Mouse (Mus musculus): ENCODE measurements at regions not wholly inside any gene's neighbourhood (a gene's known extent, or its start where the extent isn't known, plus 50 kb on each side); places are given as distances from the start of the nearest gene placed in this dataset.

DNA sequence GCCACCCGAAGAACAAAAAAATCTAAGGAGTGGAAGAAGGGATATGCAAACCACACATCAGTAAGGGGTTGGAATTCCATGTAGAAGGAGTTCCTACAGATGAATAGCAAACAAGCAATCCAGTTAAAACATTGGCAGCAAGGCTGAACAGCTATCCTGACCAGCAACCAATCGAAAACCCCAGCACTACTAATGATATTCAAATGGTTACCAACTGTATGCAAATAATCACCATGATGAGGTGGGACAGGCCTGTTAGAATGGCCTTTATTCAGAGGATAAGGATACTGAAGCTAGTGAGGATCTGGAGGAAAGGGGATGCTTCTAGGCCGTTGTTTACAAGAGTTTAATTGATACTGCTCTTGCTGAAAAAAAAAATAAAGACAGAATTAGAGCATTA lies 166.0 kb upstream of the Grik3 start:
- TF ChIP-seq RAD21 (IDR thresholded peaks at IDR 0.05; ENCODE audit: low read depth, low read length): no peak
- TF ChIP-seq TCF12 (IDR thresholded peaks at IDR 0.05; ENCODE audit: low read depth, low read length): no peak
- TF ChIP-seq MAX (IDR thresholded peaks at IDR 0.05; ENCODE audit: low read length): no peak
- TF ChIP-seq BHLHE40 (IDR thresholded peaks at IDR 0.05; ENCODE audit: borderline replicate concordance, low read depth, low read length): no peak
- DNase-seq (ENCODE audit: low read depth, low spot score): no peak
- Histone ChIP-seq H3K36me3 (ENCODE audit: control insufficient read depth in 1 of 2, insufficient read depth in 2 of 2, low read length in 2 of 2) (no peaks in the 10 kb centered on the region), H3K79me2 (ENCODE audit: control insufficient read depth, insufficient read depth, low read length, poor library complexity) (no peaks in the 10 kb centered on the region), H3K27me3 (ENCODE audit: control insufficient read depth in 1 of 2, insufficient read depth in 2 of 2, low read length in 2 of 2) (no peaks in the 10 kb centered on the region), H3K4me1 (ENCODE audit: control insufficient read depth in 1 of 2, insufficient read depth in 2 of 2, low read length in 2 of 2) (no peaks in the 10 kb centered on the region), H3K9ac (ENCODE audit: control insufficient read depth, low read depth, low read length, poor library complexity, severe bottlenecking) (no peak overlapping the region), H3K27ac (ENCODE audit: control insufficient read depth, low read depth, low read length) (no peak overlapping the region), H3K9me3 (replicated peaks; ENCODE audit: insufficient read depth, low read length) (no peaks in the 10 kb centered on the region), H3K4me3 (ENCODE audit: control insufficient read depth in 1 of 2, insufficient read depth in 1 of 2, low read depth in 2 of 2, low read length in 2 of 2) (no peak overlapping the region)

DNA sequence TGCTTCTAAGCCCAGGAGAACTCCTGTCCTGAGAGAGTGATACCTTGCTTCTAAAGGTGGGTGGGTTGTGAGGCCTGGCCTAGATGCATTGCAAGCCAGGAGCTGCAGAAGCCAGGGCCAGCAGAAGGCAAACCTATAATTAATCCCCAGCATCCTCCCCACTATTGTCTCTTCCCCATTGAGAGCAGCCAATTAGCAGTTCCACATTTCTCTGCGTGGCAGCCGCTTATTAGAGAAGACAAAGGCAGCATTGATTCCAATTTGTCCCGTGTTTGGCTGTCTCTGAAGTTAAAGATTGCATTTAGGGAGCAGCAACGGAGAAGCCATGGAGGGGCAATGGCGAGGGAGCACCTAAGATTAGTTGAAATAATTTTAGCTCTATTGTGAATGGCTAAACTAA lies 171.2 kb upstream of the Grik3 start:
- Histone ChIP-seq H3K9ac (ENCODE audit: control insufficient read depth, low read depth, low read length, poor library complexity, severe bottlenecking) (no peak overlapping the region), H3K36me3 (ENCODE audit: control insufficient read depth in 1 of 2, insufficient read depth in 2 of 2, low read length in 2 of 2) (no peaks in the 10 kb centered on the region), H3K4me1 (ENCODE audit: control insufficient read depth in 1 of 2, insufficient read depth in 2 of 2, low read length in 2 of 2) (no peaks in the 10 kb centered on the region), H3K27ac (ENCODE audit: control insufficient read depth, low read depth, low read length) (no peak overlapping the region), H3K9me3 (replicated peaks; ENCODE audit: insufficient read depth, low read length) (no peaks in the 10 kb centered on the region), H3K4me3 (ENCODE audit: control insufficient read depth in 1 of 2, insufficient read depth in 1 of 2, low read depth in 2 of 2, low read length in 2 of 2) (no peak overlapping the region), H3K79me2 (ENCODE audit: control insufficient read depth, insufficient read depth, low read length, poor library complexity) (no peaks in the 10 kb centered on the region), H3K27me3 (ENCODE audit: control insufficient read depth in 1 of 2, insufficient read depth in 2 of 2, low read length in 2 of 2) (no peaks in the 10 kb centered on the region)
- TF ChIP-seq CTCF (IDR thresholded peaks at IDR 0.05 in 2 of 3, conservative IDR thresholded peaks at IDR 0.05 in 1 of 3; ENCODE audit: control insufficient read depth in 1 of 3, insufficient read depth in 1 of 3, low read depth in 2 of 3, low read length in 3 of 3, poor library complexity in 1 of 3, severe bottlenecking in 1 of 3): no peak
- no peak for TF ChIP-seq ZNF384 (IDR thresholded peaks at IDR 0.05; ENCODE audit: low read depth, low read length)
- no peak for TF ChIP-seq NELFE (IDR thresholded peaks at IDR 0.05; ENCODE audit: low read depth, low read length)
- no peak for TF ChIP-seq SMC3 (IDR thresholded peaks at IDR 0.05; ENCODE audit: low read depth, low read length)
- TF ChIP-seq EP300 (IDR thresholded peaks at IDR 0.05; ENCODE audit: low read depth in 1 of 2, low read length in 2 of 2): no peak
- no peak for TF ChIP-seq RAD21 (IDR thresholded peaks at IDR 0.05; ENCODE audit: low read depth, low read length)
- TF ChIP-seq JUND (IDR thresholded peaks at IDR 0.05; ENCODE audit: low read depth, low read length): no peak
- TF ChIP-seq E2F4 (IDR thresholded peaks at IDR 0.05; ENCODE audit: borderline replicate concordance, low read depth, low read length): no peak
- no peak for TF ChIP-seq POLR2A (IDR thresholded peaks at IDR 0.05; ENCODE audit: control insufficient read depth in 1 of 2, insufficient read depth in 1 of 2, low read depth in 1 of 2, low read length in 2 of 2, poor library complexity in 1 of 2)
- TF ChIP-seq ZKSCAN1 (IDR thresholded peaks at IDR 0.05; ENCODE audit: low read depth, low read length): no peak
- no peak for TF ChIP-seq TCF12 (IDR thresholded peaks at IDR 0.05; ENCODE audit: low read depth, low read length)
- no peak for TF ChIP-seq USF2 (IDR thresholded peaks at IDR 0.05; ENCODE audit: borderline replicate concordance in 1 of 2, insufficient read depth in 1 of 2, low read depth in 1 of 2, low read length in 2 of 2)
- TF ChIP-seq MEF2A (IDR thresholded peaks at IDR 0.05; ENCODE audit: extremely low read depth, insufficient replicate concordance, low read depth, low read length, poor library complexity, severe bottlenecking): no peak
- no peak for TF ChIP-seq ELF1 (IDR thresholded peaks at IDR 0.05; ENCODE audit: low read depth, low read length)
- no peak for TF ChIP-seq KAT2A (conservative IDR thresholded peaks at IDR 0.05; ENCODE audit: low read depth, low read length)
- TF ChIP-seq MAZ (IDR thresholded peaks at IDR 0.05; ENCODE audit: low read depth, low read length): no peak
- TF ChIP-seq MAFK (IDR thresholded peaks at IDR 0.05; ENCODE audit: borderline replicate concordance, low read depth, low read length): no peak
- no peak for TF ChIP-seq CHD1 (IDR thresholded peaks at IDR 0.05; ENCODE audit: low read depth, low read length)
- no peak for DNase-seq (ENCODE audit: low read depth, low spot score)
